23 mouse cellular contexts compared by ENCODE assay signal in genomic region chr12:104733165-104733564, GRCm38 (mm10).
"Had no signal": no experiment of that assay in that cellular context is flagged by ENCODE, and none has a peak within 500 bp of the region (broad histone marks: within the 10 kb centered on the region; RNA-seq: fewer than 3 reads in every experiment).

No protein-coding gene starts in this region.

- H3K9ac ChIP-seq: liver, embryonic 15.5 days; liver, postnatal 0 days; lung, embryonic 15.5 days; midbrain, embryonic 12.5 days; neural tube, embryonic 13.5 days; neural tube, embryonic 15.5 days had no signal

- DNase-seq: liver, postnatal 0 days; lung, adult 2 months; lung, postnatal 14 days; lung, postnatal 36 days; midbrain, embryonic 14.5 days; retina, postnatal 1 day; right cerebral cortex, adult 18-20 months; right cerebral cortex, postnatal 25 days; right cerebral cortex, postnatal 4 days; spleen, adult 18-20 months; thymus, adult 18-20 months; thymus, postnatal 14 days; thymus, postnatal 36 days had no signal

- H3K4me1 ChIP-seq: liver, embryonic 15.5 days; lung, embryonic 15.5 days had no signal

- H3K27me3 ChIP-seq: liver, embryonic 15.5 days; lung, embryonic 15.5 days; neural tube, embryonic 13.5 days; neural tube, embryonic 15.5 days had no signal

- H3K4me2 ChIP-seq: liver, embryonic 15.5 days; lung, embryonic 15.5 days; midbrain, embryonic 12.5 days; neural tube, embryonic 13.5 days; neural tube, embryonic 15.5 days had no signal

- H3K27ac ChIP-seq: liver, embryonic 15.5 days; lung, embryonic 15.5 days; macrophage; midbrain, embryonic 10.5 days; midbrain, embryonic 12.5 days; neural tube, embryonic 13.5 days; neural tube, embryonic 15.5 days had no signal

- H3K9me3 ChIP-seq: liver, embryonic 15.5 days; lung, embryonic 15.5 days; midbrain, embryonic 10.5 days; midbrain, embryonic 12.5 days; neural tube, embryonic 13.5 days; neural tube, embryonic 15.5 days had no signal

- ATAC-seq: liver, postnatal 0 days; lung, postnatal 0 days; midbrain, embryonic 16.5 days had no signal

- H3K4me3 ChIP-seq: liver, embryonic 15.5 days; lung, embryonic 15.5 days; midbrain, embryonic 10.5 days; midbrain, embryonic 12.5 days; myocyte; neural tube, embryonic 13.5 days; neural tube, embryonic 15.5 days had no signal
